Mouse (Mus musculus) forebrain, embryonic 15.5 days (tissue): Measurements from ENCODE around the gene Gm21117. TPM values are rescaled to one million over a fixed set of nuclear protein-coding genes. Genes with fewer than 3 reads are reported as not detected.
"Not testable (repeated sequence)": the region's sequence is repeated elsewhere in the genome, so short reads cannot be mapped to it uniquely, and the experiment has no call there.

Experiments
- ATAC-seq: fragments of 200-750 bp; cut with Nextera tagmentation; replicated peaks from 2 replicates; pipeline ENCODE4 v1.8.0; 2017; ENCODE audit warnings: mild to moderate bottlenecking, moderate TSS enrichment, moderate library complexity
- H3K27ac ChIP-seq: fragments of 300-500 bp; sonication (generic); replicated peaks from 2 replicates; pipeline ENCODE4 v1.5.1; 2015; ENCODE audit warnings: mild to moderate bottlenecking, inconsistent platforms
- H3K27me3 ChIP-seq: fragments of 300-500 bp; sonication (generic); 2 replicates; pipeline ENCODE4 v1.6.1; 2015; ENCODE audit warnings: inconsistent platforms
- H3K36me3 ChIP-seq: fragments of 300-500 bp; sonication (generic); 2 replicates; pipeline ENCODE4 v1.6.1; 2015; ENCODE audit warnings: mild to moderate bottlenecking, inconsistent platforms
- H3K4me1 ChIP-seq: fragments of 300-500 bp; sonication (generic); 2 replicates; pipeline ENCODE4 v1.6.1; 2015; ENCODE audit warnings: inconsistent platforms
- H3K4me2 ChIP-seq: fragments of 300-500 bp; sonication (generic); replicated peaks from 2 replicates; pipeline ENCODE4 v1.6.1; 2015; ENCODE audit warnings: mild to moderate bottlenecking, inconsistent platforms
- H3K4me3 ChIP-seq: fragments of 300-500 bp; sonication (generic); 2 replicates; pipeline ENCODE4 v1.5.1; 2015; ENCODE audit warnings: mild to moderate bottlenecking, inconsistent platforms
- H3K9ac ChIP-seq: fragments of 300-500 bp; sonication (generic); replicated peaks from 2 replicates; pipeline ENCODE4 v1.6.1; 2015; ENCODE audit warnings: mild to moderate bottlenecking, inconsistent platforms
- H3K9me3 ChIP-seq: fragments of 300-500 bp; sonication (generic); 2 replicates; pipeline ENCODE4 v1.6.1; 2016; ENCODE audit warnings: inconsistent platforms
- WGBS: fragments of 180-500 bp; shearing (Covaris S2); methylation state at CpG from one replicate; pipeline ENCODE4 v1.1.7; 2015; ENCODE audit warnings: mixed read lengths; 5-methylcytosine and 5-hydroxymethylcytosine counted together
- polyA plus RNA-seq: library from polyadenylated mRNA; unstranded; fragments of >200 nt; fragmentation: Nextera tagmentation; extraction: Ambion mirVana; gene quantifications from 2 replicates; pipeline ENCODE4 v1.2.1, GENCODE M21; 2015

Gm21117 gene
- not detected in 2 replicates for polyA plus RNA-seq

- H3K4me2 ChIP-seq, H3K4me1 ChIP-seq, H3K4me3 ChIP-seq, H3K27ac ChIP-seq, H3K9ac ChIP-seq, ATAC-seq, H3K27me3 ChIP-seq, H3K9me3 ChIP-seq, H3K36me3 ChIP-seq: not testable (repeated sequence)
- no CpG with 5 or more reads among the region's 6 CpGs for WGBS
These were observed at the start of gene Gm21117 for GRCm38 (mm10) chrY:51124920-51125319. Gm21117 (plus strand) TSS chrY:51125220.
